Mouse (Mus musculus): ENCODE results near the gene Olfr301.

DNA sequence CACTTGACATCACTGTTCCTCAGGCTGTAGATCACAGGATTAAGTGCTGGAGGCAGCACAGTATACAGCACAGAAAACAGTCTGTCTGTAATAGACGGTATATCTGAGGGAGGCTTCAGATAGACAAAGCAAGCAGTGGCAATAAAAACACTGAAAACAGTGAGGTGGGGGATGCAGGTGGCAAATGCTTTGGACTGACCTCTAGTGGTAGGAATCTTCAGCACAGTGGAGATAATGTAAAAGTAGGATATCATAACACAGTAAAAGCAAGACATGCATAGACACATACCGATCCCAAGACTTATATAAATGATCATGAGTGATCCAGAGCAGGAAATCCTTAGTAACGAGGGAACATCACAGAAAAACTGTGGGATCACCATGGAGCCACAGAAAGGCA, 17.9 kb upstream of the Olfr301 start:
- TF ChIP-seq CTCF (IDR thresholded peaks at IDR 0.05; ENCODE audit: extremely low read depth, insufficient read depth, insufficient read length, insufficient replicate concordance) (no peak), POLR2A (IDR thresholded peaks at IDR 0.05; ENCODE audit: low read depth, low read length) (no peak)
